Mouse (Mus musculus): ENCODE results near the gene Dhx35.
A peak's percentile ranks its signal among the peaks of the same experiment; 100 is the strongest.

Gene Dhx35

DNA sequence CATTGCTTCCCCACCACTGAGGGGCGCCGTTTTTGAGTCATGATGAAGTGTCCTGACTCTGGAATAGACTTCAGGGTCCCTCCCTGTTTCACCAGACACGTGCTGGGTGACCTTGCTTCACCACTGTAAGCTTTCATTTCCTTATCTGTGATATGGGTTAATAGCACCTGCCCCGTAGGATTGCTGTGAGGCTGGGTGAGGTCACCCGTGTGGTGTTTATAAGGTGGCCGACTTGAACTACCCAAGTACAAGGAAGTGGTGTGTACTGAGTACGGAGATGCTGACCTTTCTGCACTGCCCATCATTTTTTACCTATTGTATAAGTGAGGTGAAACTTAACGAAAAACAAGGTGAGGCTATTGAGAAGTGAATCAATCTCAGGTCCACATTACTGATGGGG lies 9.0 kb downstream of the Dhx35 start:
- DNase-seq (ENCODE audit: low read depth, low spot score): no peak

DNA sequence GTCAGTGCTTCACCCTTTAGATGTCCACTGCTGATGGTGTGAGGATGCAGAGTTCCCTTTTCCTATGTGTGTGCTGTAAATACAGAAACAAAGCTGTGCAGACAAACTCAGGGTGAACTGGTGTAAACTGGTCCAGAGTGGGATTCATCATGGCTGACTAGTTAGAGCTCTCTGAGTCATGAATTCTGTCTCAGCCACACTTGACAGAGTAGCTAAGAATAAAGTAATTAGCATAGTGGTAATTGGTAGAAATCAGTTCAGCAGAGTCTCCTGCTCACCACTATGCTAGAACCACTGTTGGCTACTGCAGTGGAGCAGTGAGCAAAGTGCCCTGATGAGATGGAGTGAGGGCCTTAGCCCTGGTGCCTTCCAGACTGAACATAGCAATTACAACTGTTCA lies 21.1 kb downstream of the Dhx35 start:
- DNase-seq (ENCODE audit: low read depth, low spot score): no peak

DNA sequence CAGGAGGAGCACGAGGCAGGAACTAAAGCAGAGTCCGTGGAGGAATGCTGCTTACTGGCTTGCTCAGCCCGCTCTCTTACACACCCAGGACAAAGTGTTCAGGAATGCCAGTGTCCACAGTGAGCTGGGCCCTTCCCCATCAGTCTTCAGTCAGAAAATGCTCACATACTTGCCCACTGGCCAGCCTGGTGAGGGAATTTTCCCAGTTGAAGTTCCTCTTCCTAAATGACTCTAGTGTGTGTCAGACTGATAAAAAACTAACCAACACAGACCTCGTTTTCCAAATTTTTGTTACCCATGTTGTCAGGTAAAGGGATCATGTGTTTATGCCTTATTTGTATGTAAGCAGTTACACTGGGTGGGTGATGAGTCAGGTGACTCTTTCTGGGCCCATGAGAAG lies 21.6 kb downstream of the Dhx35 start:
- no peak for DNase-seq (ENCODE audit: low read depth, low spot score)

DNA sequence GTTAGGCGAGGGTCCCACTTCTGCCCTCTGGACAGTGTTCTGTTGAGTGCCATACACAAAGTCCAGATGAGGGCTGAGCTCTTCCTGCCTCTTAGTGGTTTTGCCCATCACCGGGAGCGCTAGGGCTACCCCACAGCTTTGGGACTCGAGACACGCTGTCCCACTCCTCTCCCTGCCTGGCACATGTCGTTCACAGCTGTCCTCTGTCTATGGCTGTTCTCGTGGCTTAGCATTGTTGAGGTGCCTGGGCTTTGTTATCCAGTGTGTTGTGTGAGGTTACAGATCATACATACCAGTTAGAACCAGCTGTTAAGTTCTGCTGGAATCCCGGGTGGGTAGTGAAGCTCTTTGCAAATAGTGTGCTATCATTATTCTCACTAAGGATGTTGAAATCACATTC lies 23.1 kb downstream of the Dhx35 start:
- DNase-seq (ENCODE audit: low read depth, low spot score): no peak

DNA sequence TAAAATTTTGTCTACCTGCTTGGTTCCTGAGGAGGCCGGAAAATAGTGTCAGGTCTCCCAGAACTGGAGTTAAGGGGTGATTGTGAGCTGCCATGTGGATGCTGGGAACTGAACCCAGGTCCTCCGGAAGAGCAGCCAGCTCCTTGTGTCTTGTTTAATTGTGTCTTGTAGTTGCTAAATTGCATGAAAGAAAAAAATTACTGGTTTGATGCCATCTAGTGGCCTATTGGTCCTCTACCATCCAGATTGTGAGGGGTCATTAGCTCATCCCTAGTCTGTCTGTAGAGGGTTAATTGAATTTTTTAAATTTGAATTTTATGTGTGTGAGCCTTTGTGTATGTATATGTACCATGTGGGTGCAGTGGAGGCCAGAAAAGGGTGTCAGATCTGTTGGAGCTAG lies 33.5 kb downstream of the Dhx35 start:
- no peak for DNase-seq (ENCODE audit: low read depth, low spot score)

DNA sequence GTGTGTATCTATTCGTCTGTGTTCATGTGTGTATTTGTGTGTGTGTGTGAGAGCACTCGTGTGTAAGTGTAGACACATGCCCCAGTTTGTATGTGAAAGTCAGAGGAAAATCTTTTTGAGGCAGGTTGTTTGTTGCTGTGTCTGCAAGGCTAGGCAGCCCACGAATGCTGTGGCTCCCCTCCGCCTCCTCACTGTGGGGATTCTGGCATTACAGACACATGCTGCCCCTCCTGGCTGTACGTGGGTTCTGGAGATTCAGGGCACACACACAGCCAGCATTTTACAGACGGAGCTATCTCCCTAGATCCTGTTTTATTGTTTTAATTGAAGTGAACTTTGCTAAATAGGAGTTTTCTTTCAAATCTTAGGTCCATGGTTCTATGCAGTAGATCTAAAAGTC lies 35.1 kb downstream of the Dhx35 start:
- DNase-seq (ENCODE audit: low read depth, low spot score): no peak

DNA sequence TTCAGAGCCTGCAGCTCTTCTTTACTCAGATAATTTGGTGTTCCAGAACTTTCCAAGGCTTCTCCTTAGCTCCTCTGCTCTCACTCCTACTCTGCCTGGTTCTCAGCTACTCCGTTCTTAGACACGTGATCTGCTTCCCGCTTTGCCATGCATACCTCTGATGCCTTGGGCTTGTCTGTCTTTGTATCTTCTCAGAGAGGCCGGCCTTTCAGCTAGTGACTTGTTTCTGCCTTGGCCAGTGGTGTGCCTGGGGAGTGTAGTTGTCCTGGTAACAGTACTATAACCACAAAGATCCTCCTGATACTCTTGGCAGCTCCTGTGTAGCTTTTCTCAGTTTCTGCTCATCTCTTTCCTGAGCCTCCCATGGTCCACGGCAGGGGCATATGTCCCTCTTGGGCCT lies 38.6 kb downstream of the Dhx35 start:
- no peak for DNase-seq (ENCODE audit: low read depth, low spot score)

DNA sequence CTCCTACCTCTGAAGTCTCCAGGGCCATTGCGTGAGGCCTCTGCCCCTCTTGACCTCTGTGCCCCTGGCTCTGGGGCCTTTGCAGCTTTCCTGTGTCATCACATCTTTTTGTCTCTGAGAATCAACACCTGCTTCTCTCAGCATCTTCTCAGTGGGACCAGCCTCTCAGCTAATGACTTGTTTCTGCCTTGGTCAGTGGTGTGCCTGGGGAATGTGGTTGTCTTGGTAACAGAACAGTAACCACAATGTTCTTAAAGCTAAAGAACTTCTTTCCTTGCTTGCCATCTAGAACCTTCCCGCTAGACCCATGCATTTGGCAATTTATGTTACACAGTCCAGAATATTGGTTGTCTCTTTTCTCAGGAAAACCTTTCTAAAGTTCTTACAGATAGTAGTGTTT lies 39.0 kb downstream of the Dhx35 start:
- DNase-seq (ENCODE audit: low read depth, low spot score): no peak

DNA sequence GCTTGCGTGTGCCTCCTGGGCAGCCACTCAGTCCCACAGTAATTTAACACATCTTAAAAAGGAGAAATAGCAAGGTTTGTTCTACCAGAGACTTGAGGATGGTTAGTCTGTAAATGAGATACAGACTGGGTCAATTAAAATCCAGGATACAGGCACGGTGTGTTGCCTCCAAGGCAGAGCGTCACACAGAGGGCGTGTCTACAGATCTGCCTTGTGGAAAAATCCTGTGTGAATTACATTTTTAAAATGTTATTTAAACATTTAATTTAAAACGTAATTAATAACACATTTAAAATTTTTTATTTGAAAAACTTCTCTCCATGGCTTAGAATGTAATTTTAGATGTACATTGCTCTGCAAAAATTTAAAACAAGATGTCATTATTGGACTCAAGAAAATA lies 48.7 kb downstream of the Dhx35 start:
- DNase-seq (ENCODE audit: low read depth, low spot score): no peak

DNA sequence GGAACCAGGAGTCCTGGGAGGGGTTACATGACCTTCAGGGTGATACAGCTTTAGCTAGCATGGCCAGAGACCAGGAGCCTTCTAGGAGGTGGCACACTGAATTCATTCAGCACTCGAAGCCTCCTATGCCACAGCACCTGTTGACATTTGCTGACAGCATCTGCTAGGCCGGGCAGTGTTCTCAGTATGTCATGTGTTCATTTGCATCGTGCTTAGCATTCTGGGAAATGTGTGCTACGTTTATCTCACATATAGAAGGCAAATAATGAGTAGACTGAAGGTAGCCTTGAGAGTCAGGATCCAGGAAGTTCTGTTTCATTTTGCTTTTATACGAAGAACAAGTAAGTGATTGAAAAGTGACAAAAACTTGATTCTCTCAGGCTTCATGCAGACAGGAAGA lies 50.4 kb downstream of the Dhx35 start:
- no peak for DNase-seq (ENCODE audit: low read depth, low spot score)

DNA sequence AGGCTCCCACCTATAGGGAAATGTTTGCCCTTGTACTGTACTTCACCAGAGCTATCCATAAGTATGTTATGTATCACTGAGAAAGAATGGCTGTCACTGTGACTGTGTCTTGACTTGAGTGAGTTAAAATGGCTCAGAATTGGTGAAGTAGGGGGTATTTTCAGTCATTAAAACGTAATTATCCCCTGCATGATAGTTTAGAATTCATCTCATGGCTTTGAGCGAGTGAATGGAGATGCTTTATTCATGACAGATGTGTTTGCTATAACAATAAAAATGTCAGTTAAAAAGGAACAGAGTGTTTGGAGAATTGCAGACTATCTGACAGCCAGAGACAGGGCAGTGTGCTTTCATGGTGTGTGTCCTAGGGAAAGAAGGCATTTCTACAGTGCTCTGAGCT lies 51.6 kb downstream of the Dhx35 start:
- DNase-seq (ENCODE audit: low read depth, low spot score): no peak

DNA sequence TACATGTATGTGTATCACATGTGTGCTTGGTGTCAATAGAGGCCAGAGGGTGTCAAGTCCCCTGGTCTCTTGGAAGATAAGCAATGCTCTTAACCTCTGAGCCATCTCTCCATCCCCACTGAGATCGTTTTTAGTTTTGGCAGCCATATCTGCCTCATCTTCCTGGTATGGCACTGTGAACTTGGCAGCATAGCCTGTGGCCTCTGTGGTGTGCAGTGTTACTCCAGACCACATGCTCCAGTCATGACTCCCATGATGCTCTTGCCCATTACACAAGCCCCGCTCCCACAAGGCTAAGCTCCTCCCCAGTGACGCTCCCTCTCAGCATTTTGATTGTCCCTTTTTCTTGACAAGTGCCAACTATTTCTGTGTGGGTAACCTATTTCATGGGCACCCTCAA lies 53.4 kb downstream of the Dhx35 start:
- peak; percentile 36 for DNase-seq (ENCODE audit: low read depth, low spot score)

DNA sequence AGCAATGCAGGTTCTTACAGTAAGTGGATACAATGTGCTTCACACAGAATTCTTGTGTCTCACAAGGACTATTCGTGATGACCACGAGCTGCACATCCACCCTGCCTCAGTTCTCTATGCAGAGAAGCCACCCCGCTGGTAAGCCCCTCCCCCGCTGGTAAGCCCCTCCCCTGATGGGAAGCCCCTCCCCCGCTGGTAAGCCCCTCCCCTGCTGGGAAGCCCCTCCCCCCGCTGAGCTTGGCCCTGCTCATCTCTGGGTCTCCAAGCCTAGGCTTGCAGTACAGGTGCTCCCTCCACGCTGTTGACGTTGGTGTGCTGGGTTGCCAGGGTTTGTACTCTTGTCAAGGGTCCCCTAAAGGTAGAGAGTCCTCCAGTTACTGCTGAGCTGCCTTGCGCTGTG lies 54.8 kb downstream of the Dhx35 start:
- DNase-seq (ENCODE audit: low read depth, low spot score): no peak

DNA sequence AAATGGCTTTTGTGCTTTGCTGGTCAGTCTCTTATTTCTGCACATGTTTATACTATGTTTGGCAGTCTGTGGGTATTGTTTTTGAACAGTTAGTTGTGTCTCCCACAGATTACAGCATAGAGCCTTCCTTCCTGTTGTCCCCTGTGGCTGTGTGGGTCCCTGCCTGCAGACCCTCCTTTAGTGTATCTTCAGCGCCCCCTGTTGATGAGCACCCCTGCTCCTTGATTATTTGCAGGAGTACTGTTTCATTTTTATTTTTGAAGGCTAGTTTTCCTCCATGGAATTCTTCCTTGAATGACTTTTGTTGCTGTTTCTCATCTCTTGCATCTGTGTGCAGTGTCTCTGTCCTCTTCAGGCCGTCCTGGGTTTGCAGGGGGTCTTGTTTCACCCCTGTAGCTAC lies 58.0 kb downstream of the Dhx35 start:
- peak; percentile 21 for DNase-seq (ENCODE audit: low read depth, low spot score)

DNA sequence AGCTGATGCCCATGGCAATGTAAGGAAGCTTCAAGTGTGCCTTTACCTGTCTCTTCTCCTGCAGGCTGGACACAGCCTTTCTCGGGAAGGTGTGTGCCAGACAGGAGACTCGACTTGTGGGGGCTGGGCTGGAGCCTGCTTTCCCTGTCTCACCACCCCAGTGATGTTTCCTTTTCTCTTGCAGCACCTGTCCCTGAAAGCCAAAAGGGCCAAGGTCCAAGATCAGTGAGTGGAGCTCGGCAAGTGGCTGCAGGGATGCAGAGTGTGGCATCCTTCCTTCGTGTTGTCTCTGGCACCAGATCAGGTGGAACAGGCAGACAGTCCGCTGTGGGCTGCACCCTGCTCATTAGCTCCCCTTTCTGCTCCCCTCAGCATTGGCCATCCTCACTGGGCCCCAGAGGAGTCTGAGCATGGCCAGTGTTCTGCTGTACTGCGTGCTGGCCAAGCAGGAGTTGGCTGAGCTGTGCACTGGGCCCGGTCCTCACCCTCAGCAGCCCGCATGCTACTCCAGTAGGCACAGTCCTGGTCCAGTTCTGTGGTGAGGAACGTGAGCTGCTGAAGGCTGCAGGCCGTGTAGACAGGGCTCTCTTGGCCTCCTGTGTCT lies 62.4 kb downstream of the Dhx35 start:
- DNase-seq (ENCODE audit: low read depth, low spot score): no peak

DNA sequence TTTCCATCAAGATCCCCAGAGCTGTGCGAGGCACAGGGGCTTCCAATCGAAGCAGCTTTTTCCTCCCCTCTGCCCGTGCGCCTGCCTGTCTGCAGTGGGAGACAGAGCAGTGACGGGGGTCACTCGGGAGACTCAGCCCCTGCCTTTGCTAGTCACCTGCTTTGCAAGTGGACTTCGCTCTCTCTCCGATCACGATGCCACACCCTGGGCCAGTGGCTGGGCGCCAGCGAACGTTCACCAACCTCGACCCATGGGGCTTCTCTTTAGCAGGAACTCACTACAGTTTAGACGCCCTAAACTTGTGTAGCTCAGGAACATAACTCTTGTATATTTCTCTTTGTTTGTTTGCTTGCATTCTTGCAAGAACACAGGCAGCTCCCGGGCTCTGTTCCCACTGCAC lies 63.0 kb downstream of the Dhx35 start:
- DNase-seq (ENCODE audit: low read depth, low spot score): no peak

DNA sequence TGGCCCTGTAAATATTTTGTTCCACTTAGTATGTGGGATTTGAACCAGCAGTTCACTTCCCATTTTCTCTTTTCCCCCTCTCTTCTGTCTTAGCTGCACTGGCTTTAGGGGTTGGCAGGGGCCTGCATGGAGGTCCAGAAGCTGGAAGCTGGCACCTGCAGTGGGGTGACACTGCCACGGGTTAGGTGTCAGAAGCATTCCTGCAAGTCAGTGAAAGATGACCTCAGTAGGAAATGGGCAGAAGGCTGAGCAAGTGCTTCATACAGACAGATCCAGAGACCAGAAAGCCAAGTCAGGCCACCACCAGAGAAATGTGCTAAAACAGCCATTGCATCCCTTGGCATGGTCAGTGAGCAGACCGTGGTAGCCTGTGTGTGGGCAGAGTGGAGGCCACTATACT lies 66.5 kb downstream of the Dhx35 start:
- DNase-seq (ENCODE audit: low read depth, low spot score): peak; percentile 69

DNA sequence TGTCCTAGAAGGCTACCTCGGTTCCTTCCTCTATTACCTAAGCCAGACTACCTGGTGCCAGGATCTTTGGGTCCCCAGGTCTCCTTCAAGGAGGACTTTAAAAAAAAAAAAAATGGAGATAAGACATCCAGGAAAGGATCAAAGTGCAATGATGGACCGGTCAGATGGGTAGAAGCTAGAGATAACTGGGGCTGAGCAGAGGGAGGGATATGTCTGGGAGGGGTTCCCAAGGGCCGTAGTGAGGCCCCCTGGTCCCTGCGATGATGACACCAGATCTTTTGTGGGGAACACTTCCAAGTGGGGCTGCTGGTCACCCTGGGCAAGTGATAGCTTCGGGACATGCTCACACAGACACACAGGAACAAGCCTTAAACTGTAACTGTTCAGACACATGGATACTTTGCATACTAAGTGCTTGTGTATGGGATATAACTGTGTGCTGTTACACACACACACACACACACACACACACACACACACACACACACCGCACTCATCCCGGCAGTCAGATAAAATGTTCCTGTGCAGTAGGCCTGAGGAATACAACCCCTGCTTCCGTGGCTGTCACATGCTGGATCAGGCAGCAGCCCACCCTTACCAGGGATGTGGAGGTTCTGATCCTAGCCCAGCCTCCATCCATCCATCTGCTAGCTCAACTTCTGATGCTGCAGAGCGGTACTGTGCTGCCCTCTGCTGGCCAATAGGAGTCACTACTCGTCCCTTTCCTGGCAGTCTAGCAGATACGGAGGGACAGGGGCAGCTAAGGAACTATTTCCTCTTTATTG lies 68.9 kb downstream of the Dhx35 start:
- DNase-seq (ENCODE audit: low read depth, low spot score): peak; percentile 78

DNA sequence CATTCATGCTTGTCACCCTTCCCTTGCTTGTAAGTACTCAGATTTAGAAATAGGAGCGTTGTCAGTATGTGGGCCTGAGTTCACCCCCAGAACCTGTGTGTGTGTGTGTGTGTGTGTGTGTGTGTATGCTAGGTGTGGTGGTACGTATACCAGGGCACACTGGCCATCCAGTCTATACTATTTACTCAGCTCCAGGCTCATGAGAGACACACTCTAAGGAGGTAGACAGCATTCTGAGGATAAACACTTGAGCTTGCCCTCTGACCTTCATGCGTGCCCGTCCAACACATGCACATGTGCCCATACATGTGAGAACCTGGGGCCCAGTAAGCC lies 69.5 kb downstream of the Dhx35 start:
- DNase-seq (ENCODE audit: low read depth, low spot score): no peak

DNA sequence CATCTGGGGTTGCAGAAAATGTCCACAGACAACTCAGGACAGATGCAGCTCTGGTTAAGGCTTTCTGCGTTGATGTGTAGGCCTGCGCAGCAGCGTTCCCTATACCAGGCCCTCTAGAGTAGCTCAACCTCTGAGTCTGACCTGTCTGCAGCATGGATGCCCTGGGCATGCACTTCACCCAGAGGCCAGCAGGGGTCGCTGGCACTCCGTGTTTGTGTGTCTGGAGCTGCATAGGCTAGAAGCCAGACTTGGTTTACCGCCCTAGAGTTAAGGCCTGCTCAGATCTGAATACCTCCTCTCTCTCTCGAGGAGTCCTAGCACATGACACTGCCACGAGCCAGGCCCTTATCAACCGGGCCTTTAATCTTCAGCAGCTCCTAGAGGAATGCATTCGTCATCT lies 70.8 kb downstream of the Dhx35 start:
- peak; percentile 34 for DNase-seq (ENCODE audit: low read depth, low spot score)

DNA sequence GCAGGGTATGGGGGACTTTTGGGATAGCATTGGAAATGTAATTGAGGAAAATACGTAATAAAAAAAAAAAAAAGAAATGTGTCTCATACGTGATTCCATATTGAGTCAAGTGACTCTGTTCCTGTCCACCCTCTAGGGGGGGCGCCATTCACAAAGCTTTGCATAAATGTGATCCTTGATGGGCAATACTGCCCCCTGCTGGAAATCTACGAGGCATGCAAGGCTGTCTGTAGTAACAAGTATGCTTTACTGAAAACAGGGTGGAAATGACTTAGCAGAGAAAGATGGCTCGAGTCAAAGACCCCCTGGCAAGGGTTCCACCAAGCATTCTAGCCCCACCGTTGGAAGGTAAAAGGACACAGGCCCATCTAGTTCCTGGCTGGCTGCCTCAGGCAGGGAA lies 92.0 kb downstream of the Dhx35 start:
- DNase-seq (ENCODE audit: low read depth, low spot score): no peak

DNA sequence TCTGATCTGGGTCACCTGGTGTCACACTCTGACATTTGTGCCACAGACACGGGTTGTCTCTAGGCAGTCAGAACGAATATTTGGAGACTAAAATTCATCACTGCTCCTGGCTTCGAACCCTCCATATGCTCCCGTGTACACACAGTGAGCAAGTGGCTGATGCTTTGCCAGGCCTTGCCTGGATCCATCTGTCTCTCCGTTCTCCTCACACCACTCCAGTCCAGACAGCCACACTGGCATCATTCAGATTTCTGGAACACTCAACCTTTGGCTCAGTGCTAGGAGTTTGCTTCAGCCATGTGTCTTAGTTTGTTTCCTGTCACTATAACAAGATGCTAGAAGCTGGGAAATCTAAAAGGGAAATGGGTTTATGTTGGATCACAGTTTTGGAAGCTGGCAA lies 93.9 kb downstream of the Dhx35 start:
- no peak for DNase-seq (ENCODE audit: low read depth, low spot score)

DNA sequence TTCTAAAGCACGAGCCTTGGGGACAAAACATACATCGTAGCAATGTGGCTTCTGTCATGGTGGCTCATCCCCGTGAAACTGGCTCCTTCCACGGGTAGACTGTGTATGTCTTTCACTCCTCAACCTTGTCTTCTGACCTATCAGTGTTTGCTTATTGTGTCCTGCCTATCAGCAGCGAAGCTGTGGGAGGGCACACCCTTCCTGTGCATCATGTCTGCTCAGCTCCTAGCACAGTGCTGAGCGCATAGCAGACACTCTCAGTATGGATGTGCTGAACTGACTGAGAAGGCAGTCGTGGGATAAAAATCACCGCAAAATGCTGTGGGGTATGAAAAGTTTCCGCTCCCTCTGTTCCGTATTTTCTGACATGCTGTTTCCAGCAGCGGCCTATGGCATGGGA lies 94.6 kb downstream of the Dhx35 start:
- no peak for DNase-seq (ENCODE audit: low read depth, low spot score)

DNA sequence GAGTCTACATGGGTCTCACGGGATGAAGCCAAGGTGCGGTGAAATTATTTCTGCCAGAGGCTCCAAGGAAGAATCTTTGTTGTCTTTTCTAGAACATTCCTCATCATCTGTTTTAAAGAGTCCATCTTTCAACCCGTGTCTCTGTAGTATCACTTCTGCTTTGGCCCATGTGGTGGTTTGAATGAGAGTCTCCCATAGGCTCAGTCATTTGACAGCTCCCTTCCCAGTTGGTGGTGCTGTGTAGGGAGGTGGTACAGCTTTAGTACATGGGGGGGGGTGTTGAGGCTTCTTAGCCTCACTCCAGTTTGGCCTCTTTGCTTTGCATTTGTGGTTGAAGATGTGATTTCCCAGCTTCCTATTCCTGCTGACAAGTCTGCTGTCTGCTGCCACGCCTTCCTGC lies 96.7 kb downstream of the Dhx35 start:
- no peak for DNase-seq (ENCODE audit: low read depth, low spot score)
